Mouse (Mus musculus): ENCODE data around the gene Klhdc8b. TPM values are rescaled to one million over a fixed set of nuclear protein-coding genes. Genes with fewer than 3 reads are reported as not detected.

Klhdc8b gene
- polyA plus RNA-seq, 1 experiment from 2014 or later: 9.1 TPM

GRCm38 (mm10) chr9:108462192-108462591 lies 811 bp upstream of the Klhdc8b start:
- Histone ChIP-seq H3K4me1 (ENCODE audit: insufficient read depth) (peaks cover 18% of the 10 kb centered on the region), H3K27me3 (ENCODE audit: insufficient read depth, low read length) (no peaks in the 10 kb centered on the region), H3K4me3 (ENCODE audit: low read depth, low read length) (no peak overlapping the region), H3K4me2 (ENCODE audit: low read depth, low read length) (0 out of 2 replicates have a peak overlapping the region, but pooled peaks have one; percentile 85), H3K27ac (ENCODE audit: low read depth) (no peak overlapping the region), H3K36me3 (replicated peaks; ENCODE audit: insufficient read depth, low read length) (peaks cover 21% of the 10 kb centered on the region), H3K9ac (replicated peaks) (no peak overlapping the region), H3K9me3 (ENCODE audit: low read length) (no peaks in the 10 kb centered on the region)
- 85% methylated on average over 10 of the region's 10 CpGs for WGBS (ENCODE audit: insufficient replicate concordance)
- no peak for TF ChIP-seq EP300 (IDR thresholded peaks at IDR 0.05; ENCODE audit: low read depth)
- TF ChIP-seq CTCF (IDR thresholded peaks at IDR 0.05; ENCODE audit: low read depth): no peak
- DNase-seq (no peak), ATAC-seq (no peak)

- ATAC-seq (no peak), DNase-seq (no peak)
- H3K9me3 ChIP-seq (ENCODE audit: low read length): no peaks in the 10 kb centered on the region
- H3K4me2 ChIP-seq (ENCODE audit: low read depth, low read length): peak overlapping the region; percentile 85
- no peaks in the 10 kb centered on the region for H3K27me3 ChIP-seq (ENCODE audit: insufficient read depth, low read length)
- H3K4me1 ChIP-seq (ENCODE audit: insufficient read depth): peaks cover 18% of the 10 kb centered on the region
- peak overlapping the region; percentile 73 for H3K4me3 ChIP-seq (ENCODE audit: low read depth, low read length)
- H3K36me3 ChIP-seq (replicated peaks; ENCODE audit: insufficient read depth, low read length): peaks cover 21% of the 10 kb centered on the region
- WGBS (ENCODE audit: insufficient replicate concordance): 81% methylated on average over 5 of the region's 5 CpGs
- H3K9ac ChIP-seq (replicated peaks): peak overlapping the region; percentile 88
- no peak for TF ChIP-seq CTCF (IDR thresholded peaks at IDR 0.05; ENCODE audit: low read depth)
- no peak for TF ChIP-seq EP300 (IDR thresholded peaks at IDR 0.05; ENCODE audit: low read depth)
- H3K27ac ChIP-seq (ENCODE audit: low read depth): no peak overlapping the region
Measured at GRCm38 (mm10) chr9:108461675-108462074, 294 bp upstream of the Klhdc8b start.

GRCm38 (mm10) chr9:108460319-108461178 lies 832 bp downstream of the Klhdc8b start, which contains the start of gene Ccdc71:
Gene Ccdc71 (plus strand): TSS chr9:108460527.
- H3K4me3 ChIP-seq (ENCODE audit: low read depth, low read length): peak within 1 kb of the TSS; percentile 73
- peaks cover 17% of the 10 kb centered on the region for H3K36me3 ChIP-seq (replicated peaks; ENCODE audit: insufficient read depth, low read length)
- H3K27me3 ChIP-seq (ENCODE audit: insufficient read depth, low read length): no peaks in the 10 kb centered on the region
- no peaks in the 10 kb centered on the region for H3K9me3 ChIP-seq (ENCODE audit: low read length)
- TF ChIP-seq CTCF (IDR thresholded peaks at IDR 0.05; ENCODE audit: low read depth) (no peak), EP300 (IDR thresholded peaks at IDR 0.05; ENCODE audit: low read depth) (no peak)
- peak; percentile 92 for ATAC-seq
- H3K27ac ChIP-seq (ENCODE audit: low read depth): peak within 1 kb of the TSS; percentile 81
- peak; percentile 91 for DNase-seq
- peak within 1 kb of the TSS; percentile 85 for H3K4me2 ChIP-seq (ENCODE audit: low read depth, low read length)
- peaks cover 18% of the 10 kb centered on the region for H3K4me1 ChIP-seq (ENCODE audit: insufficient read depth)
- under 1% methylated on average over 47 of the region's 52 CpGs for WGBS (ENCODE audit: insufficient replicate concordance)
- H3K9ac ChIP-seq (replicated peaks): peak within 1 kb of the TSS; percentile 88

- H3K9ac ChIP-seq (replicated peaks): peak overlapping the region; percentile 88; the same call in 1 of the 2 replicates
- WGBS (ENCODE audit: insufficient replicate concordance): 75% methylated on average over 1 of the region's 1 CpGs
- H3K4me3 ChIP-seq (ENCODE audit: low read depth, low read length): peak overlapping the region; percentile 73
- H3K27ac ChIP-seq (ENCODE audit: low read depth): peak overlapping the region; percentile 81
- H3K27me3 ChIP-seq (ENCODE audit: insufficient read depth, low read length): no peaks in the 10 kb centered on the region
- H3K36me3 ChIP-seq (replicated peaks; ENCODE audit: insufficient read depth, low read length): peaks cover 15% of the 10 kb centered on the region
- TF ChIP-seq CTCF (IDR thresholded peaks at IDR 0.05; ENCODE audit: low read depth) (no peak), EP300 (IDR thresholded peaks at IDR 0.05; ENCODE audit: low read depth) (no peak)
- ATAC-seq (peak; percentile 7), DNase-seq (no peak)
- H3K9me3 ChIP-seq (ENCODE audit: low read length): no peaks in the 10 kb centered on the region
- peaks cover 18% of the 10 kb centered on the region for H3K4me1 ChIP-seq (ENCODE audit: insufficient read depth)
- H3K4me2 ChIP-seq (ENCODE audit: low read depth, low read length): peak overlapping the region; percentile 85
Measured at GRCm38 (mm10) chr9:108459939-108460318, 1.5 kb downstream of the Klhdc8b start.

- Histone ChIP-seq H3K4me3 (ENCODE audit: low read depth, low read length) (no peak overlapping the region), H3K9ac (replicated peaks) (no peak overlapping the region), H3K4me2 (ENCODE audit: low read depth, low read length) (no peak overlapping the region), H3K4me1 (ENCODE audit: insufficient read depth) (peaks cover 20% of the 10 kb centered on the region), H3K9me3 (ENCODE audit: low read length) (no peaks in the 10 kb centered on the region), H3K36me3 (replicated peaks; ENCODE audit: insufficient read depth, low read length) (no peaks in the 10 kb centered on the region), H3K27ac (ENCODE audit: low read depth) (no peak overlapping the region), H3K27me3 (ENCODE audit: insufficient read depth, low read length) (no peaks in the 10 kb centered on the region)
- WGBS (ENCODE audit: insufficient replicate concordance): 77% methylated on average over 10 of the region's 10 CpGs
- no peak for ATAC-seq
- DNase-seq: no peak
- TF ChIP-seq EP300 (IDR thresholded peaks at IDR 0.05; ENCODE audit: low read depth) (no peak), CTCF (IDR thresholded peaks at IDR 0.05; ENCODE audit: low read depth) (no peak)
Measured at GRCm38 (mm10) chr9:108456953-108457352, 4.4 kb downstream of the Klhdc8b start.

GRCm38 (mm10) chr9:108455747-108456571 lies 5.4 kb downstream of the Klhdc8b start:
- Histone ChIP-seq H3K9me3 (ENCODE audit: low read length) (no peaks in the 10 kb centered on the region), H3K4me3 (ENCODE audit: low read depth, low read length) (no peak overlapping the region), H3K9ac (replicated peaks) (no peak overlapping the region), H3K27me3 (ENCODE audit: insufficient read depth, low read length) (no peaks in the 10 kb centered on the region), H3K4me1 (ENCODE audit: insufficient read depth) (peaks cover 20% of the 10 kb centered on the region), H3K27ac (ENCODE audit: low read depth) (no peak overlapping the region), H3K36me3 (replicated peaks; ENCODE audit: insufficient read depth, low read length) (no peaks in the 10 kb centered on the region), H3K4me2 (ENCODE audit: low read depth, low read length) (no peak overlapping the region)
- TF ChIP-seq CTCF (IDR thresholded peaks at IDR 0.05; ENCODE audit: low read depth) (no peak), EP300 (IDR thresholded peaks at IDR 0.05; ENCODE audit: low read depth) (no peak)
- ATAC-seq (no peak), DNase-seq (no peak)
- WGBS (ENCODE audit: insufficient replicate concordance): 60% methylated on average over 12 of the region's 12 CpGs
